Mouse (Mus musculus) cerebellum, adult 9-10 months (tissue): Measurements from ENCODE around the gene Meis2.

ENCODE experiments used
- DNase-seq: peaks from one replicate; pipeline ENCODE4 v3.0.0; 2022

The Meis2 gene

GRCm38 (mm10) chr2:116067711-116068110 lies 2.1 kb upstream of the Meis2 start:
- DNase-seq: no peak

GRCm38 (mm10) chr2:116067065-116067497 lies 1.4 kb upstream of the Meis2 start:
- no peak for DNase-seq

GRCm38 (mm10) chr2:116066057-116066941 lies 660 bp upstream of the Meis2 start:
- no peak for DNase-seq

DNA sequence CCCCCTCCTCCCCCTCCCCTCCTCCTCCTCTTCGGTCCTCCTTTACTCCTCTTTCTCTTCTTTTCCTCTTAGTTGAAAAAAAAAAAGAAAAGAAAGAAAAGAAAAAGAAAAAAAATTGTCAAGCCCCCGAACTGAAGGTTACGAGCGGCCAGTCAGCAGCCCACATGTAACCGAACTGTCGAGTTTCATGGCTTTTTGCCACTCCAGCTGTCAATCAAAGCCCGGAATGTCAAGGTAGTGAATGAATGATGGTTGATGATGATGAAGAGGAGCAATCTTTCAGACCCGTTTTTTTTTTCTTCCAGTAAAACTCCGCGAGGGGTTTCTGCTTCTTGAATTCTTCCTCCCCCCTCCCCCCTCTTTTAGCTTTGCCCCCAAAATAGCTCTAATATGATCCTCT lies 582 bp downstream of the Meis2 start:
- DNase-seq: no peak

- DNase-seq: no peak
These were observed 1.1 kb downstream of the Meis2 start for GRCm38 (mm10) chr2:116064521-116064920.

- DNase-seq: no peak
These were observed 1.8 kb downstream of the Meis2 start for GRCm38 (mm10) chr2:116063819-116064293.

GRCm38 (mm10) chr2:116062761-116063441 lies 2.7 kb downstream of the Meis2 start:
- DNase-seq: no peak

DNA sequence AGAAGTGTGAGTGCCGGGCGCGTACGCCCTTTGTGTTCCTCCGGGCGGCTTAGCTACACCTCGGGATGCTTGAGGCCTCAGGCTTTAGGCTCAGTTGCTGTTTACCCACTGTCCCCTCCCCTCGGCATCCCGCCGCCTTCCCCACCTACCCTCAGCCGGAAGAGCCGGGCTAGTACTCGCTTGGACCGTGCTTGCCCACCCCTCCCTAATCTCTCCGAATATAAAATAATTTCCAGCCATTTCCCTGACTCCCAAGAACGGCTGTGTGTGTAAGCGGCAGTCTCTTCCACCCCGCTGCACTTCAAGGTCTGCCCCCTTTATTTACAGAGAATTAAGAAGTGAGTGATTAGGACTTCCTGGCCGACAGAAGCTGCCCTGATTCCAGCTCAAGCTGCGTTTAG lies 3.4 kb downstream of the Meis2 start:
- DNase-seq: no peak

DNA sequence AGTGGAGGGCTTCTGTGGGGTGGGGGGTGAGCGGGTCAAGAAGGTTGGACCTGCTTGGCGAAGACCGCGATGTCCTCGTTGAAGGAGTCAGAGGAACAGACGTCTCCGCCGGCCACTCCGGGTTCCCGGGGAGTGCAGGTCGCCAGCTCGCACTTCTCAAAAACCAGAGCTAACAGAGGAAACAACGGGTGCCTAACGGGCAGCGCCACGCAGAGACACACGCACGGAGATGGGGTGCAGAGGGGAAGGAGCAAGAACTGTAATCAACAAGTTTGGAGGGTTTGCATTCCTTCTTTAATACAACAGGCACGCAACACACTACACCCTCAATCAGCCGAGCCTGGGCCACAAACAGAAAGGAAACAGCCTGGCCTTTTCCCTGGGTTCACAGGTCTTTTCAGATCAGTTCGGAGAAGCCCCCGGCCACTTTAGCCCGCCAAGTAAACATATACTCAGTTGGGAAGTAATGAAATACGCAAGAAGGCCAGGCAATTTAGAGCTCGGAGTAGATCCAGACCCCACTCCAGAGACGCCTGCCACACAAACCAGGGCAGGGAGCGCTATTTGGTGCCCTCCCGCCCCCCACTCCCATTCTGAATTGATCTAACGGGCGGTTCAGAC lies 4.1 kb downstream of the Meis2 start:
- DNase-seq: no peak

GRCm38 (mm10) chr2:116060701-116061400 lies 4.8 kb downstream of the Meis2 start:
- no peak for DNase-seq

DNA sequence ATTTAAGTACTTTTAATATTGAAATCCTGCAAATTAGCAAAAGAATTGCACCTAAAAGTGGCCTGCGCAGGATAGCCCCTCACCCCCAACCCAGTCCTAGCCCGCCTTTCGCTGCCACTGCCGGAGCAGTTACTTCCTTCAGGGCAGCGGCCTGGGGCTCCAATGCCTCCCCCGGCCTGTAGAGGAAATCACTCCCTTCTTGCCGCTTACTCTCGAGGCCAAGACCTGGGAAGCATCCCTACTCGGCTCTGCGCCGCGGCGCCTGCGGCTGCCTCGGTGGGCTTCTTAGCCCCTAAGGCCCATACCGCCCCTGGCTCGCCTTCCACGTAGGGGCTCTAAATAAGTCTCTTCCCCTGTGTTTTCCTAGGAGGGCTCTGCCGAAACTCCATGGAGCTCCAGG lies 5.4 kb downstream of the Meis2 start:
- no peak for DNase-seq

DNA sequence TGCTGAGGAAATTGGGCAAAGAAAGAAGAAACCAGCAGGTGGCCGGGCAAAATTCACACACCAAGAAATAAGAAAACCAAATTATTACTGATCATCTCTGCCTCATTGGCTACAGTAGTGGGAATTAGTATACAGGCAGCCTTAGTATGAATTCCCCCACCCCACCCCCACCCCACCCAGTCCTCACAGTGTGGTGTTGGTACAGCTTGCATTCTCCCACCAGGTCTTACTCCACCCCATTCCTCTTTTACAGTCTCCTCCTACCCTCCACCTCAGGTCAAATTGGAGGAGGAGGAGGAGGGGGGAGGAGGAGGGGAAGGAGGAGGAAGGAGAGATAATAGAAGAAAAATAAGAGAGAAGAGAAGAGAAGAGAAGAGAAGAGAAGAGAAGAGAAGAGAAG lies 6.0 kb downstream of the Meis2 start:
- no peak for DNase-seq

GRCm38 (mm10) chr2:116059066-116059465 lies 6.6 kb downstream of the Meis2 start:
- no peak for DNase-seq

- DNase-seq: no peak
These were observed 7.1 kb downstream of the Meis2 start for GRCm38 (mm10) chr2:116058511-116058910.

- no peak for DNase-seq
These were observed 8.8 kb downstream of the Meis2 start for GRCm38 (mm10) chr2:116056826-116057225.

GRCm38 (mm10) chr2:116055686-116056620 lies 9.7 kb downstream of the Meis2 start:
- no peak for DNase-seq

GRCm38 (mm10) chr2:116053931-116054330 lies 11.7 kb downstream of the Meis2 start:
- no peak for DNase-seq

DNA sequence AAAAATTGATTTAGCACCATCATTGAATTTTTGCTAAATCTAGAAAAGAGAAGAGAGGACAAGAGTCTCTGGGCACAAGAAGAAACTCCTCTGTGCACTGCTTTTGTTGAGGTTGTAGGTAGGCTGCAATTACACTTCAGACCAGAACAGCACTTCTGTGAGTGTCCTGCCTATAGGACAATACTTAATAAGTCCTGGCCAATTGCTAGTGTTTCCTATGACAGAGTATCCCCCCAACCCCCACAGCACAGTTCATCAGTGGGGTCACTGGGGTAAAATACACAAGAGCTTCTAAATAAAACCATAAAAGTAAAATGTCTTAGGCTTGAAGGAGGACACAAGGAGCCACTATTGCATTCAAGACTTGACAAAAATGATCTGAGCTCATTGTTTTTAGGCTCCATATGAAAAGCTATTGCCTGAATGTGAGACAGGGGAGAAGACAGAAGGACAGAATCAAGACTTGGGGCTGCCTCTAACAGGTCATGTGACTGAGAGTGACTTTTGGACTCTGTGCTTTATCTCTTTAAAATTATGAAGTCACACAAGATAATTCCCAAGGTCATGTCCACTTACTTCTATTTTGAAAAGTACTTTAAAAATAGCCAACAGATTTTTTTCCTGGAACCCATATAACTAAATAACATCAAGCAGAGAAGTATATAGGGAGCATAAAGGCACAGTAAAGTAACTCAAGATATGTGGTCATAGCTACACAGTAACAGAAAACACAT lies 12.8 kb downstream of the Meis2 start:
- DNase-seq: no peak

DNA sequence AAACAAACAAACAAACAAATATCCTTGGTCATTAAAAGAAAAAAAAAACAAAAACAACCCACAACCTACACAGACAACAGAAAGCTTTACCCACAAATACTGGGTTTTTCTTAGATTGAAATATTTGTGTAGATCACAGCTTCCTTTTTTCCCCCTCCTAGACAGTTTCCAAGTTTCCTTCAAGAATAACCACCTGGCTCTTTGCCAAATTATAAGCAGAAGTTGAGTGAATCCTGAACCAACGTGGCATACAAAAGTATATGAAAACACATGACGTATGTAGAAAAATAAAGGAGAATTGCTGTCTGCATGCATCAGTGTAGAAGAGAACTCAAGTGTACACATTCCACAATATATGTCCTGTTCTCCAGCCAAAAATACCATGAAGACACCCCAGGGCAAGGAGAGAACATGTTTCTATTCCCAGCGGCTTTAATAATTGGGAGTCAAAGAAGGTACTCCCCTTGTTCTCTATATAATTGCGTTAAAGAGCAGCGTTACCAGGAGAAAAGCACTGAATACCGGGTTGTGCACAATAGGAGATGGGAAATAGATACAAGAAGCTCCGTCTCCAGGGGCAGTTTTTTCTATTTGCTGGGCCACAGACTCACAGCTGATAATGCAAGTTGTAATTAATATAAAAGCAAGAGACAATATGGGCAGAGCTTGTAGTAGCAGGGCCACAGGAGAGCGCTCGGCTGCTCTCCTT lies 13.6 kb downstream of the Meis2 start:
- no peak for DNase-seq

- no peak for DNase-seq
These were observed 15.9 kb downstream of the Meis2 start for GRCm38 (mm10) chr2:116049710-116050109.
